Mouse (Mus musculus) testis, adult 2 months (tissue): Measurements from ENCODE around the gene 6030458C11Rik.

Experiments used
- CTCF ChIP-seq: fragments of 200-500 bp; IDR thresholded peaks from 2 replicates; pipeline ENCODE4 v1.5.1; 2012; ENCODE audit warnings: low read depth, mild to moderate bottlenecking, inconsistent platforms, low read length, moderate library complexity; ENCODE audit not compliant: control insufficient read depth, insufficient read depth, insufficient replicate concordance
- POLR2A ChIP-seq: fragments of 200-500 bp; IDR thresholded peaks from 2 replicates; pipeline ENCODE4 v1.6.1; 2012; ENCODE audit warnings: low read depth, mild to moderate bottlenecking, inconsistent platforms, low read length, moderate library complexity; ENCODE audit not compliant: control insufficient read depth

- TF ChIP-seq CTCF = no peak
- TF ChIP-seq POLR2A = no peak
Observed at GRCm38 (mm10) chr15:12840737-12841136, 16.3 kb upstream of the 6030458C11Rik start.
